Mouse (Mus musculus): ENCODE measurements around the gene Cops3.
A peak's percentile ranks its signal among the peaks of the same experiment; 100 is the strongest.
"Not testable (repeated sequence)": the region's sequence is repeated elsewhere in the genome, so short reads cannot be mapped to it uniquely, and the experiment has no call there.

Cops3 gene

DNA sequence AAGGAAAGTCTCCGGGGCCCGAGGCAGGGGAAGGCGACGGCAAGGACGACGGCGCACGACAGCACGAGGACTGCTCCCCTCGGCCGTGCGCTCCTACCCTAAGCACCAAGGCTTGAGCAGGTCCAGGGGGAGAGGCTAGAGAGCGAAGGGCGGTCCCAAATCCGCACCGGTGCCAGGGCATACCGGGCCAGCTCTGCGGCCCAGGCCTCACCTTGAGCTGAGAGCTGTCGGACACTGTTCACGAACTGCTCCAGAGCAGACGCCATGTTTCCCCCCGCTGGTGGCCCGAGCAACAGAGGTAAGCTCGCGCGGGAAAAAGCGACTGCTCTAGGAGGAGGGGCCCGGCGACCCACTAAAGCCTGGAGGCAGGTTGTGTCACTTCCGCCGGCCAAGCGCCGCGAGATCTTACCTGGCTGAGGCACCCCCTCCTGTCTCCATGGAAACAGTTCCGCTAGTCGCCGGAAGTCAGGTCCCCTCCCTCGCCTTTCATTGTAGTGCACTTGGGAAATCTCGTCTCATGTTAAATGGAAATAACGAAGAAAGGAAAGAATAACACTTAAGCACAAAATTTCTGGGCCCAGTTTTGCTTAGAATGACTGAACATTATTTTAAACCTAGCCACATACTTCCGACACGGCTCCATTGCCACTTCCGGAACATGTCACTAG, at the start of gene Cops3:
Gene Cops3, minus strand, starts transcription at position 380 of the 668 bp plus-strand sequence.
- peak; percentile 98 for DNase-seq

DNA sequence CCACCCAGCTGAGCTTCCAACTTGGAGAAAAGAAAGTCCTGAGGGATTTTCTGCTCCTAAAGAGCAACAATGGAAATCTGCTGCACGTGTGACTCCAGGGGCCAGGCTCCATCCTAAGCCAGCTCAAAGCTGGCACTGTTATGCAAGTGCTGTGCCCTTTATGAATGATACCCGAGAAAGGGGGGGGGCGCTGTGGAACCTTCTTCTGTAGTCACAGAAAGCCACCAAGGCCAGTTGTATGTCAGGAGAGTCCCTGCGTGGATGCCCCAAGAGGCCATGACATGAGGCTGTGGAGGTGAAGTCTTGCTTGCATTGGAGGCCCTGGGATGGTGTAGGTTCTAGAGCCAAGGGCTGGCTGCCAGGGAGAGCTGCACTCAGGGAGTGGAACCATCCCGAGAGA, 48.5 kb upstream of the Cops3 start:
- DNase-seq = no peak

DNA sequence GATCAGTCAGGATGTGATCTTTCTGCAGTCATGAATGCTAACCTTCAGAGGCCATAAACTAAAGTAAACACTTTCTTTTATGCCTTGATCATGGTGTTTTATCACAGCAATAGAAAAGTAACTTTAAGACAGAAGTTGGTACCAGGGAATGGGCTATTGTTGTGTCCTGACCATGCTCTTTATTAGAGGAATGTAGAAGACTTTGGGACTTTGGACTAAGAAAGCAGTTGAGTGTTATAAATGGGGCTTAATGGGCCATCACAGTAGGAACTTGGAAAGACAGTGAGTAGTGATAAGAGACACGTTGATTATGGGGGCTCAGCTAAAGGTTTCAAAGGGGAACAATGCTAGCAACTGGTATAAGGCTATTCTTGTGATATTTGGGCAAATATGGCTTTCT, 47.3 kb upstream of the Cops3 start:
- no peak for DNase-seq

DNA sequence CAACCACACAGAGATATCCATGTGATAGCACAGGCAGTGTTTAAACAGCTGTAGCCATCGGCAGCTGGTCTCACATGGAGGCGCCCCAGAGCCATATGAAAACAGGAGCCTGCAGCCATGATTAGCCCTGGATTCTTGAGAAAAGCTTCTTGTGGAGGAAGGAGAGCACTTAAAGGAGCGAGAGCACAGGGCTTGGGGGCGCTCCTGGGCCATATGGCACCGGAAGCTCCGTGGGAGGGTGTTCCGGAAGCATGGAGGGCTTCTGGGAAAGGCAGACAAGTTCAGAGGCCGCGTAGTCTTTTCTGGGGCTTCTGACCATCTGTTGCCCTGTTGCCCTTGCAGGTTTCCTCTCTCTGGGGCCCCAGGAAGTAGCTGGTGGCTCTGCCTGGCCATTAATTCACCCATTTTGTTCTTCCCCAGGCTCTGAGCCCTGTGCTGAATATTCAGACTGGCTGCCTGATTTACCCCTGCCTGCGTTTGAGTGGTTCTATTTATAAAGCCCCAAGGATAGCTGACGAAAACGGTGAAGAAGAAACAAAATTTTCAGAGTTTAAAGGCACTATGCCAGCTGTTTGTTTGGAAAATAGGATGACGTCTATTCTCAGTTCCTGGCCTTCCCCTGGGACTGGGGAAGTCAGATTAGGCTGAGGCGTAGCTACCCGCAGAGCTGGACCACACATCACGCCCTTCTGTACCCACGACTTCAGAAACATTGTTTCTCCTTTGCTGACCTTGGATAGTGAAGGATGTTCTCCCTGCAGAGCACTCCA, 45.8 kb upstream of the Cops3 start:
- DNase-seq = peak; percentile 63

DNA sequence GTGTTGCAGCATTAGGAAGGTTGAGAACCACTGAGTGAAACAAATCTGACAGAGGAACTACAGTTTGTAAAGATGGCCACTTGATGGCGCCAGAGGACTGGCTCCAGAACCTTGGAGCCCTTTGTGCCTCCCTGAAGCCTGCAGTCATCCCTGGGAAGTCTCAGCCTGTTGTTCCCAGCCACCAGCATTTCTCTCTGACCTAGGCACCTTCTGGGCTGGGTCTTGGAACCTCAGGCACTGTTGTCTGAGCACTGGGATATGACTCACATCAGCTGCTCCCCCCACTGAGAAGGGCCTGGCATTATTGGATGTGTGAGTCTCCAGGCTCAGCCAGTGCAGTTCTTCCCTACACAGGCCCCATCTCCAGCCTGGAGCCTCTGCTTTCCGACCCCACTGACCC, 40.4 kb upstream of the Cops3 start:
- DNase-seq = peak; percentile 89

DNA sequence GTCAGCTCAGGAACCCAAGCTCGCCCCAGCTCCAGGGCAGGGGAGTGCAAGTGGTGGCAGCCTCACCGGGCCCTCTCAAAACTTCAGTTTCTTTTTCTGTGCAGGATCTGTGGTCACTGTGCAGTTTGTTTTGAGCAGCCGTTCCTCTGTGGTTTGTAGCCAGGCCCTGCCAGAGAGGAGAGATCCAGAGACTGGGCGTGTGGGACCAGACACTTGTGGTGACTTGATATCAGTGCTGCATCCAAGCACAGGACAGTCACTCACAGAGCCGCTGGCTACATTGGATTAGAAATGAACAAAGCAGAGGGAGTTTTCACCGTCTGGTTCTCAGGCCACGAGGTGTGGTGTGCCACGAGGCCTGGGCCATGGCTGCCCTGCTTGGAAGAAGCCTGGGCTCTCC, 32.5 kb upstream of the Cops3 start:
- no peak for DNase-seq

DNA sequence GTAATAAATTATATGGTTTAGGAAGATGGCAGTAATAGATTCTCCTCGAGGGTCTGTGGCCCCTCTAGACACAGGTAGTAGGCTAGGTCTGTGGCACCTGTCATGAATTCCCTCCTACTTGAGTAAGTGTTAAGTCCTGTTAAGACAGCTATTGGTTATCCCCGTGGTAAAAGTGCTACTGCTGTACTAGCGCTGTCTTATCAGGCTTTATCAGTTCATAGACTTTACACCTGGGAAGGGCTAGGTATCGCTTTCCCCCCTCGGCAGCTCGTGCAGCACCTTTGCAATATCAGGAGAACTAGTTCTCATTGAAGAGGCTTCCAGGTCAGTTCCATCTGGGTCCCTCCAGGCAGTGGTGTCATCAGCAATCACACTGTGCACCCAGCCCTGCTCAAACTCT, 24.7 kb upstream of the Cops3 start:
- no peak for DNase-seq

DNA sequence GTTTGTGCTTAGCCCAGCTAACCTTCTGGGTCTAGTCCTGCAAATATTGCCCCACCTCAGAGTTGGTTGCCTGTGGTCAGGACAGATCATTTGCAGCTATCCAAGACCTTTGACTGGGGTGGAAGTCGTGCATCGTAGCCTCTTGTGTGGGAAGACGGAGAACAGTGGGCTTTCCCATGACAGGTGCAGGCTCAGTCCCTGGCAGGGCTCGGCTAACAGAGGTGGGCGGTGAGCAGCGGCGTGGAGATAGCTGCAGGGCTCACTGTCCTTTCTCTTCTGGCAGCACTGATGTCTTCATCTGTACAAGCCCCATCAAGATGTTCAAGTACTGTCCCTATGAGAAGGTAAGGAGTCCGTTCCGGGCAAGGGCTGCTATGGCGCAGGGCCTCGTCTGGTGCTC, 20.8 kb upstream of the Cops3 start:
- DNase-seq = no peak

DNA sequence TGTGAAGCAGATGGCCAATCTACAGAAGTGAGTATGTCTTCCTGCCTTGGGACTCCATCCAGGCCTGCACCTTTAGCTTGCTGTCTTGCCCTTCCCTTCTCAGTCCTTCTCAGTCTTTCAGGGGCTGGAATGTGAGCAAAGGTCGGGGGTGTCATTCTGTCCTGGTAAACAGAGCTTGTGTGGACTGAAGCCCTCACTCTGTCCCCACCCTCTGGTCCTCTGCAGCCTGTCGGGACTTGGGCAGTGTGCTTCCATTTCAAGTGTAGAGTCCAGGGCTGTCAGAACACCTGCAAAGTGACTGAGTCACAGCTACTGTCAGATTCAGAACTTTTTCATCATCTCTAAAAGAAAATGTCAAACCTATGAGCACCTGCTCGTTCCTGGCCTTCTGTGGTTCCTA, 13.2 kb upstream of the Cops3 start:
- DNase-seq = no peak

DNA sequence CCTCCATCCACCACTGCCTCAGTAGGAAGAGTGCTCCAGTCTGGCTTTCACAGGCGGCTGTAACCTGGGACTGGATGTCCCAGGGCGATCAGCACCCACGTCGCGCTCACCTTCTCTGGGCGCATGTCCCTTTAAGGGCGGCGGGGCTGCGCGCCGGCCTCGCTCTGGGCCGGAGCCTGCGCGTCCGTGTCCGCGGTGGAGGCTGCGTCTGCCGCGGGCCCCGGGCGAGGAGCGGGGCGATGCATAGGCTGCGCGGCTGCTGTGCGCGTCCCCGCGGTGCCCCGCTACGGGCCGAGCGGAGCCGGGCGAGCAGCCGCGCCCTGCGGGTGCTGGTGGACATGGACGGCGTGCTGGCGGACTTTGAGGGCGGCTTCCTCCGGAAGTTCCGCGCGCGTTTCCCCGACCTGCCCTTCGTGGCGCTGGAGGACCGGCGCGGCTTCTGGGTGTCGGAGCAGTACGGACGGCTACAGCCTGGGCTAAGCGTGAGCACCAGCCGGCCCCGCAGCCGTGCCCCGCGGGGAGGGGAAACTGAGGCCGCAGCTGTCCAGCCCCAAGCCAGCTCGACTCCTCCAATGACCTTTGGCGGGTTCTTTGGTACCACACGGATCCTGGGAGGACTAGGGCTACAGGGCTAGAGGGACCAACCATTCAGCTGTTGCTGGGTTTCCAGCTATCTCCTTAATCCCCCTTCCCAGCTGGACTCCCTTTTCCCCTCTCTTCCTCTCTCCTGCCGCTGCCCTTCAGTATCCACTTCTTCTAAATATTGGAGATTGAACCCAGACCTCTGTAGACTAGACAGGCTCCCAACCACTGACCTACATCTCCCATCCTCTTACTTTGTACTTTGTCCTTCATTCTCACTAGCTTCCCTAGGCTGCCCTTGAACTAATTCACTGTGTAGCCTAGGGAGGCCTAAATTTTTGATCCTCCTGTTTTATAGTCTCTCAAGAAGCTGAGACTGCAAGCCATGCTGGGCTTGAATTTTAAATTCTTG, 8.6 kb upstream of the Cops3 start:
- DNase-seq = peak; percentile 88

DNA sequence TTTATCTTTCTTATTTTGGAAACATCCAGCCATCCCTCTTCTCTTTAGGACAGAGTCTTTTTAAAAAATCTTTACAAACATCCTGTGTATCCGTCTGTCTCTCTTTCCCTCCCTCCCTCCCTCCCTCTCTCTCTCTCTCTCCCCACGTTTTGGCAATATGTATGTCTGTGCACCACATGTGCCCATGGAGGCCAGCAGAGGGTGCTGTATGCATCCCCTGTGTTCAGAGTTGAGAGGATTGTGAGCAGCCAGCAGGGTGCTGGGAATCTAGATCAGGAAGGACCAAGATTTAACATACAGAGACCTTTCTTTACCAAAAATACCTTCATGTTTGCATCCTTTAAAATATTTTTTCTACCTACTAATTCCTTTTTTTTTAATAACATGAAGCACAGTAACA, 7.5 kb upstream of the Cops3 start:
- DNase-seq = peak; percentile 62

DNA sequence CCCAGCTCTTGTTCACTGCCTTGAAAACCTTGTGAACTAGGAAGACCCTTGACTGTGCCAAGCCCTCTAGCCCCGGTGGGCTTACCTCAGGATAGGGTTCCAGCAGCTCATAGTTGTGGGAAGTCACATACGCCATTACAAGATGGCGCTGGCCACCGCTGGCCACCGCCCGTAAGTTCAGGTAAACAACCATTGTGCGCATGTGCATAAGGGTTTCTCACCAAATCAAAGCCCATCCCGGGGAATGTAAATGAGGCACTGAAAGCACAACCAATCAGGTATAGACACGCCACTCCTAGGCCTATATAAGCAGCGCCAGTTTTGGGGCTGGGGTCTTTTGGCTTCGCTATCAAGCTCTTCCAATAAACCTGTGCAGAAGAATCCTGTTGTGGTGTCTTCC, 6.7 kb upstream of the Cops3 start:
- no peak for DNase-seq

DNA sequence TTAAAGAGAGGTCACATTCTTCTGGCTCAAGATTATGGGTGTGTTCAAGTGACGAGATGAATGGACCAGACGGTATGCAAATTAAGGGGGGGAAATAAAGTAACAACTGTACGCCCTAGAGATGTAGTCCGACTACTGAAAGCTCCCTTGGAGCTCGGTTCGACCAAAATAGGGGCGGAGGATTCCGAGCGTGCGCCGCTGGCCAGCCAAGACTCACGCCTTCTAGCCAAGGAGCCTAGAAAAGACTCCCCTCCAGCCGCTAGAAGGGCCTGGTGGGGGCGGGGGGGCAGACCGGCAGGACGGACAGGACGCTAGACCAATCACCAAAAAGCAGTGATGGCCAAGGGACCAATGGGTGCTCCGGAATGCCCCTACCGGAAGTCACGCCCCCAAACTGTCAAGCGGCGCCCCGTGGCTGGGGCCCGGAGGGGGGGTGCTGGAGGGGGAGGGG, 605 bp downstream of the Cops3 start, which contains the start of gene Nt5m:
Gene Nt5m, plus strand, starts transcription at position 440 of the 451 bp plus-strand sequence.
- peak; percentile 97 for DNase-seq

DNA sequence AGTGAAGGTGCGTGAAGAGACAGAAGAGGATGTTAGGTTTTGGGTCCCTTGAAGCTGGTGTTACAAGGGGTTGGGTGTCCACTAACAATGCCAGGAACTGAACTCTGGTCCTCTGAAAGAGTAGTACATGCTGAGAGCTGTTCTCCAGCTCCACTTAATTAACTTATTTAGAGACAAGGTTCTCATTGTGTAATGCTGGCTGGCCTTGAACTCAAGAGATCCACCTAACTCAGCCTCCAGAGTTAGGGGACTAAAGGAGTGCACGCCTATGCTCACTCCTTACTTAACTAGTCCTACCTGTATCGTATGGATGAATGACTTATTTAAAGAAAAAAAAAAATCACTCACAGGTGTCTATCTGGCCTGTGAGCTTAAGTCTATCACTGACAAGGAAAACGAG, 1.2 kb downstream of the Cops3 start:
- no peak for DNase-seq

DNA sequence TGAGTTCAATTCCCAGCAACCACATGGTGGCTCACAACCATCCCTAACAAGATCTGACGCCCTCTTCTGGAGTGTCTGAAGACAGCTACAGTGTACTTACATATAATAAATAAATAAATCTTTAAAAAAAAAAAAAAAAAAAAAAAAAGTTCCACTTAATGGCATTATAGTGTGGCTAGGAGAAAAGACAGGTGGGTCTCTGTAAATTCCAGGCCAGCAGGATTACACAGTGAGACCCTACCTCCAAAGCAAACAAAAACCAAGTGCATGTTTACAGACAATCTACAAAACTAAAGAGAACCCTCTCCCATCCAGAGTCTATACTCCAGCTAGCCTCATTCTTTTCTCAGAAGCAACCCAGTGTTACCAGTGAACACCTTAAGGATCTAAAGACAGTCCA, 1.8 kb downstream of the Cops3 start:
- not testable (repeated sequence) for DNase-seq

DNA sequence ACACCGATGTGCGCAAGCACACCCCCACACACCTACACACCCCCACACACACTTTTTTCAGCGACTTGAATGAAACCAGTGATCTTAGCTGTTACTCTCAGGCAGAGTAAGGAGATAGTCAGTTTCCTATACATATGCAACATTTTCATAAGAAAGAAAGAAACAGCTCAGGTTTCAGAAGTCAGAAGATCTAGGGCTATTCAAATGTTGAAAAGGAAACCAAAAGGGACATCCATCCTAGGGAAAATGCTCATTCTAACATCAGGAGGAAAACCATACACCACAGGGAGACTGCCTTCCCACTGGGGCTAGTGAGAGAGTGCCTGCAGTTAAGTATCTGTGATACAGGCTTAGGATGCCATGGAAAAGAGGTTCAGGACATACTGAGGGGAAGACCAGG, 18.0 kb downstream of the Cops3 start:
- no peak for DNase-seq

DNA sequence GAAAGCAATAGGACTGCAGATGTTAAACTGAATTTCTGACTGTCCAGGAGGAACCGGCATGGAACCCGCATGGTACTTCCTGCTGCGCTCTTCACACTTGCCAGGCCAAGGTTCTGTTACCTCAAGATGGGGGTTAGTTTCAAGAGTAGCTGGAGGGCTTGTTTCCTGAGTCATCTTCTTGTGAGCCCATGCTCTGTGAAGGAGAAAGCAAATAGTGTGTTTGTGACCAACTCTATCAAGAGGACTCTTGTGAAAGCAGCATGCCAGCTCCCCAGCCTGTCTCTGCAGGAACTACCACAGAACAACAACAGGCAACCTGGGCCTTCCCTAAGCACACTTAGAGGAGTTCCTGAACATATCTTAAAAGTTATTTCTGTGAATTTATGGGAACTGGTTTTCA, 21.7 kb downstream of the Cops3 start:
- DNase-seq = no peak

DNA sequence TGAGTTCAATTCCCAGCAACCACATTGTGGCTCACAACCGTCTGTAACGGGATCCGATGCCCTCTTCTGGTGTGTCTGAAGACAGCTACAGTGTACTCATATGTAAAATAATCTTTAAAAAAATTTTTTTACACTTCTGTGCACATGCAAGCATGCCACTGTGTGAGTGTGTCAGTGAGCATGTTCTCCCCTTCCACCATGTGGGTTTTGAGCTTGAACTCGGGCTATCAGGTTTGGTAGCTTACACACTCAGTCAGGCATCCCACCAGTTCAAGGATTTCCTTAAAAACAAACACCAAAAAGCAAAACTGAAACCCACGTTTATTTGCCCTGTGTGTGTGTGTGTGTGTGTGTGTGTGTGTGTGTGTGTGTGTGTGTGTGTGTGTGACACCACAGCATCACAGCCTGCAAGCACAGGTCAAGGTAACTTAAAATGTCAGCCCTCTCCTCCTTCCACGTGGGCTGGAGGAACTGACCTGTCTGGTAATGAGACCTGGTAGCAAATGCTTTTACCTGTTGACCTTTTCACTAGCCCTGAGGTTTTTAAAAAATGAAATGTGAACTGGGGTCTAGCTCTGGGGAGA, 24.1 kb downstream of the Cops3 start:
- DNase-seq = no peak

DNA sequence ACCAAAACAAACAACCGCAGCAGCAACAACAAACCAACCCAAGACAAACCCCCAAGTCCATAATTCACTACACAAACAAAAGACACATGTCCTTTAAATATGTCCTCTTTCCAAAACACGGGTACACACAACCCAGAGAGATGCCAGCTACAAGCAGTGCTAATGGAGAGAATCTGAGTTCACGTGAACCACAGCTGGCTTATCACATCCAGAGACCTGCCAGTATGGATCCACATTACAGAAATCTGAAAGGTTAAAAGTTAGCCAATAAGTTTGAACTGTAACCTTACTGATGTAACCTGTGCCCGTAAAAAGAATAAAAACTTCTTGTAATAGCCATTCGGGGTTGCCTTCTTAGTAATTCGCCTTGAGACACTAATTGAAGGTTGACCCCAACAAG, 24.7 kb downstream of the Cops3 start:
- DNase-seq = no peak

DNA sequence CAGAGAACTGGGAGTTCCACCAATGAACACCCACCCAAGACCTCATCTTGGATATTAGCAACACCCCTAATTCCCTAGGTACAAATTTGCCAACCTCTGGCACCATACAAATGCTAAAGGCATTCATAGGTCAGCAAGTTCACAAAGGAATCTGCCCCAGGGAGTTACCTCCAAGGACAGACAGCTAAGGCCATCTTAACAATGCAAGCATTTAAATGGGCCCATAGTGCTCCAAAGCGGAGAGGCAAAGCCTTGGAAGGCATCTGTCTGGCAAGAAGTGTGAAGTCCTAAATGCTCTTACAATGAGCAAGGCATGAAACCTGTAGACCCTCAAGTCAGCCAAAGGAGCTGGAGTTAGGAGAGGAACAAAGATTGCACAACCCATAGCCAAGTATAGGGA, 25.3 kb downstream of the Cops3 start:
- no peak for DNase-seq

DNA sequence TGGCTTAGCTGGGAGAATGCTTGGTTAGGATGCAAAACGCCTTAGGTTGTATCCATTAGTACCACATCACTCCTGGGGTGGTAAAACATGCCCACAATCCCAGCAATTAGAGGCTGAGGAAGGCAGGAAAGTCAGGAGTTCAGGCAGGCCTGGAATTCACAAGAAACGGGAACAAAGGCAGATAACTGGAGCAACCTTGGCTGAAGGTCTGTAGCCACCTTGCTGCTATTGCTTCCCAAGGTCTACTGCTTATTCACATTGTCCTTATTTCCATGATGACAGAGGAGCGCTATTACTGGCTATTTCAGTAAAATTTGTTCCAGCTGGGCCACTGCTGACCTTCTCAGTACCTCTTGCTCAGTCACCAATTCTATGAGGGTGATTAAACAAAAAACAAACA, 26.4 kb downstream of the Cops3 start:
- DNase-seq = no peak

DNA sequence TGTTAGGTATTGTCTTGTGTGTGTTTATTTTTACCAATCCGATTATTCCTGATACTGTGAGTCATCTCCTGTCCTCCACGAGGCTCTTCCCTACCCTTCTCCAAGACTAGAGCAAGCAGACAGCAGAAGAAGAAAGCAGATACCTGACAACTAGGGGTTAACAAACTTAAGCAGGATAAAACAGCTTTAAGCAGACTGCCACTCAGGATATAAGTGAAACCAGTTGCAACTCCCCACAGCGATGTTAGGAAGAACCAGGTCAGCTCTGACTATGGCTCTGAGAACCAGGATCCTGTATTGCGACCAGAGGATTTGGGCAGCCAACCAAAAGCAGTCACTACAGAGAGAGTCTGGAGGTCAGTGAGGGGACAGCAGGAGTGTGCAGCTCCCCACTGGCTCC, 28.4 kb downstream of the Cops3 start:
- DNase-seq = no peak

All from kidney, postnatal 10 days (tissue).